Mouse (Mus musculus): ENCODE measurements at regions not wholly inside any gene's neighbourhood (a gene's known extent, or its start where the extent isn't known, plus 50 kb on each side); places are given as distances from the start of the nearest gene placed in this dataset.

DNA sequence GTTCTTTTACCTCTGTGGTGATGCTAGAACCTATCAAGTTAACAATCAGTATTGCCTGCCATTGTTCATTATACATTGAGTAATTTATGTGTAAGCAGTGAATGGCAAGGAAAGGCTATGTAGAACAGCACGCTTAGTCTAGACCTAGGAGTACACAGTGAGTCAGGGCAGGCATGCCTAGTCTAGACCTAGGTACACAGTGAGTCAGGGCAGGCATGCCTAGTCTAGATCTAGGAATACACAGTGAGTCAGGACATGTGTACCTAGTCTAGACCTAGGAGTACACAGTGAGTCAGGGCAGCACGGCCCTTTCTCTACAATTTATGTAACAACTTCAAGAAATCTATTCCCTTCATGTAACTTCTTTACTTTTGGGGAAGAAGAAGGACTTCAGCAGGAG is 347.2 kb downstream of the Tmem232 start:
- DNase-seq (ENCODE audit: low spot score in 2 of 2) = no peak

DNA sequence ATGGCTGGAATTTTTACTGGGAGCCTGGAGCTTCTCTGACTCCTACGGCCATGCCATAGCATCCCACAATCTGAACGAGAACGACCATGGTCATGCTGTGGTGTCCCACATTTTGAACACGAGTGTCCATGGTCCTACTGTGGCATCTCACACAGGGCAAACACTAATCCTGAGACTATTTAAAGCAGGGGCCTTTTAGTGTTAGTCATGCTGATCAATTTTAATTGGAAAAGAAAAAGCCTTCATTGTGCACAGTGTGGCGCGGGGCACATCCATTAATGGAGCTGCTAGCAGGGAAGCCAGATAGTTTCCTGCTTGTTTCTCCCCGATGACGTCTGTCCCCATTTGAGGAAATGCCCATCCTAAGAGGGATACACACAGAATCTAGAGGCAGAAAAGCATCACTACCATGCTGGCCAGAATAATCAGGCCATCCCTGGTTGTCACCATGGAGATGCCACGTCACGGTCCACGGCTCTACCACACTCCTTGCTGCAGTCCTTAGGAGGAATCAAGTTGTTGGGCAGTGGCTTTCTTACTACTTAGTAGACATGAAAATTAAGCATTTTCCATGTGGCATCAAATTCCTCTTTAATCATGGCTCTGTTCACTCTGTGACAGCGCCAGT is 348.0 kb downstream of the Tmem232 start:
- no peak for DNase-seq (ENCODE audit: low spot score in 2 of 2)

DNA sequence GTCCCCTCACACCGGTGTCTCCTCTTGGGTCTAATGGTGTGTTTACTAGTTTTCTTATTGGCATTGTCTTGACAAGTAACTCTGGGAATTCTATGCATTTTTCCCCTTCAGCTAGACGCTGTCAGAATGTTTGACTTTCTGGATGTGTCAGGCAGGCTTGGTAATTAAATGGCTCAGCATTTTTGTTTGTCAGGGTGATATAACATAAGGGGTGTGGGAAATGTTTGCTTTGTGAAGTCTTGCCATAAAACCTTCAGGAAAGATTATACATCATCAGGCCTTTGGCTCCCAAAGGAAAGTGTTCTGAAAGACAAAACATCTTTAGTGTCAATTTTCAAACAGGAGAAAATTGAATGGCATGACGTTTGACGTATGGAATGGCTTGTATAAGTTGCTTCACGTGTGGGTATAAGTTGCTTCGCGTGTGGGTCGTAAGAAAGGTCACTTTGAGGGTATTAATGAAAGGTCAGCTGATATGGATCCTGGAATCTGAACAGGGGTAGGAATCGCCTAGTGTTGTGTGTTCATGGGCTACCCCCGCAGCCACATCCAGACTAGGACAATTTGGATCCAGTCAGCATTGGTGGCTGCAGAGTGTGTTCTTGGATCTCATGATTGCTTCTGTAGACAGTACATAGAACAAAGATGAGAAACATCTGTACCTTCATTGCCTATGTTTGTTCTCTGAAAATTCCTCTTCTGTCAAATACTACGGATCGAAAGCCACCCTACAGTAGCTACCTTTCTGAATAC is 349.6 kb downstream of the Tmem232 start:
- DNase-seq (ENCODE audit: low spot score in 2 of 2) = no peak

DNA sequence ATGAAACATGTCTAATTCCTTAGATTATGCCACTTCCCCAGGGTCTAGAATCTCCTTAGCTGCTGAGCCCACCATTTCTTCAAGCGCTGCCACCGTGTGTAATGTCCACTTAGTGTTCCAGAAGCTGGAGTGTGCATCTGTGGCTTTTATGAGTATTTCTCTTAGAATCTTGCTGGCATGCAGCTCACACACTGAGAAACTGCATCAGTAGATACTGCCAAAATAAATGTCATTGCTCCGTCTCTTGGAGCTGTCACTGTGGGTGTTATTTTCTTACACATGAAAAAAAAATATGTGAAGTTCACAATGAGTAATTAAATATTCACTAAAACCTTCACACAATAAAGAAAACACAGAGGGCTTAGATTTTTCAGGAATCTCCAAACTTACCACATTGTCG is 345.3 kb upstream of the 4930583I09Rik start:
- no peak for DNase-seq (ENCODE audit: low spot score in 2 of 2)

DNA sequence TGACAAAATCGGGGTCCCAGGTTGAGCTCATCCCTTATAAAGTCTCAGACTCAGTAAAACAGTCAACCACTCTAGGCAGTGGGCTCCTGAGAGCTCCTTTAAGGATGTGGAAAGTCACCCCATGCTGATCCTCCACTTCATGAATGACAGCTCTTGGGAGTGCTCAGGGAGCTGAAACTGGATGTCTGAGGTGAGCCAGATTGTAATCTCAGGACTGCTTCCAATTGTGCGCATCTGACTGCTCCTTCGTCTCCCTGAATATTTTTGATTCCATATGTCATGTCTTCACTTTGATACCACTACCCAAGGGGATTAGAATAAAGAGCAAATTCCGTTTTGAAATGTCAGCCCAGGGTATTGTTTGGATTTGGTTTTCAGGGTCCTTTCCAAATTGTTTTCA is 339.9 kb upstream of the 4930583I09Rik start:
- no peak for DNase-seq (ENCODE audit: low spot score in 2 of 2)

DNA sequence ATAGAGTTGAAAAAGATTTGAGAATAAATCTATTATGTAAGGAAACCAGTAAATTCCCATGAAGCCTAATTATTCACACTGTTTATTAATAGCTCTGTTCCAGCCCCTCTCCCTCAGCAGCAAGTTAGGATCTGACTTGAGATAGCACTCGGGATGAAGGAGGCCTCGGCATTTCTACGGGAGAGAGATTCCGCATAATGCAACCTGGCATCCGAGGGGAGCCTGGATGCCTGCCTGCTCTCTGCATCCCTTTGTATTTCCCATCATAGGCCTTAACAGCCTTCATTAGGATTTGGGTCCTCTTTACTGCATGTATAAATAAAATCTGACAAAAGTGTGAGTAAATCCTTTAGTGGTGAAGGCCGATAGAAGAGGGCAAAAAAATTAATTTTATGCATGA is 338.2 kb upstream of the 4930583I09Rik start:
- no peak for DNase-seq (ENCODE audit: low spot score in 2 of 2)

DNA sequence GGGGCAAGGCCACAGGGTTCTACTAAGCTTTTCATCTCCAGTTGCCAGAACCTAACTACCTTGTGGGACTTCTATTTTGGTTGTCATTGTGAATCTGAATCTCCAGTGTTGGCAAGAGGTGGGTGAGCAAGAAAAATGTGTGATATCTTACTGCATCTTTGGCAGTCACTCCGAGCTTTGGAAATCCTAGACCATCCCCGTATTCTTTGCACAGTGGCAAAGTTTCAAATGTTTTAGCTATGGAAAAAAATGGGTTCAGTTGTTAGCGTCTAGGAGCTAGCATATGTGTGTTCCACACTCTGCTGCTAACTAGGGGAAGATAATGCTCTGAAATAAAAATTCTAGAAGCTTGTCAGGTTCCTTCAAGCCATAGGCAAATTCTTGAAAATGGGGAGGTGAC is 337.4 kb upstream of the 4930583I09Rik start:
- no peak for DNase-seq (ENCODE audit: low spot score in 2 of 2)

DNA sequence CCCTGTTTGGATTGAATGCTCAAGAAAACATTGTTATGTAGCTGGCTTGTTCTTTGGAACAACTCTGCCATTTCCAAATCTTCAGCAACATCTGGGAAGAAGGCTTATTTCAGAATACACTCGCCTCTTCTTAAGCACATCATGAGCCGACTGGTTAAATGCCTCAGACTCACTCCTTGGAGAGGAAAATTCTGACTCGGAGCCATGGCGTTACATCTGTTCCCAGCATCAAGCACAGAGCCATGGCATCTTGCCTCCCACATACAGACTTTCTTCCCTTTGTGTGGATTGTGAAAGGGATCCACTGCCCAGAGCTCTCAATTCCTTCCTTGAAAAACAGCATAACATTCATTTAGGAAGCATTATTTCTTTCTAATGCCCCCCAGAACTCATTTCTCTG is 334.8 kb upstream of the 4930583I09Rik start:
- DNase-seq (ENCODE audit: low spot score in 2 of 2) = peak; percentile 29 to 78

DNA sequence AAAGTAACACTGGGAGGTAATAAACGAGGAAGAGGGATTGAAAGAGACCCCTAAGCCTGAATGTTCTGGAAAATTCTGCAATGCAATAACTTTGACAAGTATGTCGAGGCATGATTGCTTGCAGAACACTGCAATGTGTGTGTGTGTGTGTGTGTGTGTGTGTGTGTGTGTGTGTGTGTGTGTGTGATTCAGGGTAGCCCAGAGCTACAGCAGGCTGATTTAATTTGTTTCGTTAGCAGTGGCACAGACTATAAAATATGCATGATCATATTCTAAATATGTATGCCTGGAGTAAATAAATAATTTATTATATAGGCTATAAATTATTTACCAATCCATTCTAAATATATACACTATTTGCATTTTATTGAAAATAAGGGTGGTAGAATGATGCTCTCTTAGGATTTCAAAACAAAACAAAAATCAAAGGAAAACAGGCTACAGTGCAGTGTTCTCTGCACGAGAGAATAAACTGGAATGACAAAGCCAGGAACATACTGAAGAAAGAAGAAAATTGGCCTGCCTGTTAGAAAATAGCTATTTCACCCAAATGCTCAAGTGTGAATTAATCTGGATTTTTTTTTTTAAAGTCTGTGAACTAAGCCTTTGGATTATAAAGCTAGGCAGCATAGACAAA is 334.2 kb upstream of the 4930583I09Rik start:
- no peak for DNase-seq (ENCODE audit: low spot score in 2 of 2)

DNA sequence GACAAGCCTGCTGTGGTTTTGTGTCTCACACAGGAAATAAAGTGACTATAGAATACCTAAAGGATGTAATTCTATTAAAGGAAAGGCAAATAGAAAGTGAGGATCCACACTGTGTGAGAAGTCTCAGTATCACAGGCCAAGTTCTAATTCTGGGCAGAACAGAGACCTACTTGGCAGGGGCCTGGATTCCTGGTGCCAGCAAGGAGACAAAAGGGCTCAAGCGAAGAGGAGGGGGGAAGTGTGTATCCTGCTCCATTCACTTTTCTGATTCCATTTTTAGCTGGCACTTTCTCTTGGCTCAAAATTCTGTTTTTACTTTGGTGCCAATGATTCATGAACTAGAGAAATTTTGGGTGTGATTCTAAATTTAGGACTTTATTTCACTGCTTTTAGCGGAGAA is 310.5 kb upstream of the 4930583I09Rik start:
- no peak for DNase-seq (ENCODE audit: low spot score in 2 of 2)

DNA sequence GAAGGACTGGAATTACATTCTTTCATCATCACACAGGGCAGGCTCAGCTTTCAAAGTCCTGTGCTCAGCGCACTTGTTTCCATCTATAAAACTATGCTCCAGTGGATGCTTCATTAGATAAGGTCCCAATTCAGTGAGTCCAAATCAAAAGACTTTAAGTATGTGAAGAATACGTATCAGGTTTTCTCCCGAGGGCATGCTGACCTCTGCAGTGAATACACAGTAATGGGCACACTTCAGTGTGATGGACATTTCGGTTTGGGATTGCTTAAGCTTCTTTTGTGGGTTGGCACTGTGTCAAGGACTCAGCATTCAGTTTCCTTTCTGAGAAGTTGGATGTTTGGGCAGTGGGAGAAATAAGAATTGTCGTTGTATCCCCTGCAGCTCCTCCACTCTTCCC is 278.8 kb upstream of the 4930583I09Rik start:
- no peak for DNase-seq (ENCODE audit: low spot score in 2 of 2)

DNA sequence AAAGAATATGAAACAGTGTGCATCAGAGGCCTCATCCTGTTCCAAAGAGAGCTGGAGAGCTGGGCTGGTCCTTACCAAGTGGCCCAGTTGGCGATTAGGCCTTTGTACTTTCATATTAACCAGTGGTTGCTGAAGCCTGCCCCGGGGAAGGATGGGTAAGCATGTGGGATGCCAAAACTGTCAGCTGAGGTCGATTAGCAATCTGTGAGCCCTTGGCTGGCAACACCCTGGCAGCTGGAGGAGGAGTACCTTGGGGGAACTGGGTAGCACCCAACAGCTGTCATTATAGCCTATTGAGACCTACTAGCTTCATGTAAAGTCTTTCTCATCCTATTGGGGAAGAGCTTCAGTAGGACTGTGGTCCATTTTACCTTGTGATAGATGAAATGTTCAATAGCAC is 277.2 kb upstream of the 4930583I09Rik start:
- no peak for DNase-seq (ENCODE audit: low spot score in 2 of 2)

DNA sequence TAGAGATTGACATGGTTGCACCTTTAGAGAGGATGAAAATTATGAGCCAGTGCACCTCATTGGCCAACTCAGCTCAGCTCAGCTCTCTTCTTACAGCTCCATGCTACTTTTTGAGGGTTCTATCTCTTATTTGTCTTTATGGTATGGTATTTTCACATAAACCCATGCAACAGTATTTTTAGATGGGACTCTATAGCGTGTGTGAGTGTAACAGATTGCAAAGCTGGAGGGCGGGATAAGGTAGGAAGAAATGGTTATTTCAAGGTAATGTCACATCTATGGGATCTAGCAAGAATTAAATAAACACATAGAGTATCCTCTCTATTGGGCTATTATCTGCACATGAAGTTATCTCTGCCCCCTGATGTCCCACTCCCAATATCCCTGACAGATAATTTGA is 269.8 kb upstream of the 4930583I09Rik start:
- DNase-seq (ENCODE audit: low spot score in 2 of 2) = no peak

DNA sequence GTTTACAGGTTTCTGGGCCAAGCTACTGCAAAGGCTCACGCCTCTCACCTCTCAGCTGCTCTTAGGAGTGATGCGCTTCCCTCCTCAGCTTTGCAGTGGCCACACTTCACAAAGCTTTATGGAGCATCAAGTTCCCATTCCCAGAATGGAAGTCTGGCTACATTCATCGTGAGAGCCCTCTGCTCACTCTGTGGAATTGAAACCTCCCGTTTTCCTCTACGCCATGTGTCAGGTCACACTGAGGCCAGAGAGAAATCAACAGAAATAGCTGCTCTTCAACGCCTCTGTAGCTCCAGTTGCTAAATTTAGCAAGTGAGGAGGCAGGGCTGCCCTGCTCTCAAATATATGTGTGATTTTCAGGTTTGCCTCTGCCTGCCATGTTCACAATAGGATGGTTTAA is 265.3 kb upstream of the 4930583I09Rik start:
- no peak for DNase-seq (ENCODE audit: low spot score in 2 of 2)

DNA sequence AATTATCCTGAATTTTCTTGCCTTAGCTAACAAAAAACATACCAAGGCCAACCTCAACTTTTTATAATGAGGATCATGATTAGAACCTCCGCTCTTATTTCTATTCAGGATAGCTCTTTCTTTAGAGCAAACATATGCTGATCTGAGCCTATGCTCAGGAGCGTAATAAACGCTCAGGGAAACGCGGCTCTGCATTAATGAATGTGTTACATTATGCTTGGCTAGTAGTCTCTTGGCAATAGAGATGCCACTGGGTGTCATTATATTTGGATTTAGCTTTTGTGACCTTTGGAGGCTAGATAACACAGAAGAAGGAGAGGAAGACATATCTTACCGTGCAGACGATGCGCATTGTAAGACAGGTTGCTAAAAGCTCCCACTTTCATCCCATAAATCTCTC is 246.4 kb upstream of the 4930583I09Rik start:
- no peak for DNase-seq (ENCODE audit: low spot score in 2 of 2)

DNA sequence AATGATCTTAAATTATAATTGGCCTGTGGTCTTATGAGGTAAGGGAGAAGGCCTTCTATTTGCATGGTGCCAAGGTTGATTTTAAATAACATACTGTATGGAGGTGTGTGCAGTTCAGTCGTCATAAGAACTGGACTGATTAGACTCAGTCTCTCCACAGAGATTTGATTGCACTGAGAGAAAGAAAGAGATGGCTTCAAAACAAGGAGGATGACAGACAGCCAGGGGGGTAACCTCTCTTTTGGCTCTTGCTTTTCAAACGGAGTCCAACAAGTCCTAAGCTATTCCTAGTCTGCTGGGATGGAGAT is 245.9 kb upstream of the 4930583I09Rik start:
- no peak for DNase-seq (ENCODE audit: low spot score in 2 of 2)

DNA sequence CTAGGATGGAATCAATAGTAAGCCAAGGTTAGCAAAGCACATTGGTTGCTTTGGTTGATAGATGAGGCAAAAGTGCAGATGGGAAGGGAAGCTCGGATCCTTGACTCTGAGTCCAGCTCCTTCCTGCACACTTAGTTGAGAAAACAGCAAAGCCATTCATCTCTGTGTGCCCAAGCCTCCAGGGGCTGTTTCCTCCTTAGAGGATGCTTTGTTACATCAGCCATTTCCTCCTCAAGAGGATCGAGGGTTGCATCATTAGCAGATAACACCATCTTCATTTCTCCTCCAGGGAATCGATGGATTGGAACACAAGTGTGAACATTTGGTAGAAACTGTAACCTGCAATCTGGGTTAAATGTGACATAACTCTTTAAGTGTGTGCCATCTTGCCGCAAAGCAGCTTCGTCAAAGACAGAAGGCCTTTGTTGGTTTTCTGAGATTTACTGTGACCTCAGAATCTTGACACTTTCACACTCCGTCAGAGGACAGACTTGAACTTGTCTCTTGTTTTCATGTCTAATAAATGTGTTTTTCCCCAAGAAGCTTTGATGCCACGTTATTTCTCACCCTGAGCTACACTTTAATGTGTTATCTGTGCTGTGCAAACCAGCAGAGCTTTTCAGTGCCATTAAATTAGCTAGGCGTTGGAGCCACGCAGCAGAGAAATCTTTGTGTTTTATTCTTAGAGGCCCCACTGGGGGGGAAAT is 245.4 kb upstream of the 4930583I09Rik start:
- DNase-seq (ENCODE audit: low spot score in 2 of 2) = no peak

DNA sequence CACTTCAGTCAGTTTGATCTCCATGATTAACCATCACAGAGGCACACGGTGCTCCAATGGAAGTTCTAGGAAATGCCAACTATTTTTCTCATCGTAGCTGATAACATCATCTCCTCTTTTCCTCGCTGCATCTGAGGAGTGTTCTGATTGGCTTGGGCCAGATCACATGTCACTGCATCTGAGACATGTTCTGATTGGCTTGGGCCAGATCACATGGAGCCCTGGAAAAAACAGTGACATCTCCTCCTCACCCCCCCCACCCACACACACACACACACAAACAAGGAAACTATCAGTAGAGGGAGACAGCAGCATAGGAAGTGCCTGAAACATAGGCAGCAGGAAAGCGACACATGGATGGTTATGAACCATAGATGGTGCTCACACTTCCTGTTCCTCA is 239.0 kb upstream of the 4930583I09Rik start:
- no peak for DNase-seq (ENCODE audit: low spot score in 2 of 2)

DNA sequence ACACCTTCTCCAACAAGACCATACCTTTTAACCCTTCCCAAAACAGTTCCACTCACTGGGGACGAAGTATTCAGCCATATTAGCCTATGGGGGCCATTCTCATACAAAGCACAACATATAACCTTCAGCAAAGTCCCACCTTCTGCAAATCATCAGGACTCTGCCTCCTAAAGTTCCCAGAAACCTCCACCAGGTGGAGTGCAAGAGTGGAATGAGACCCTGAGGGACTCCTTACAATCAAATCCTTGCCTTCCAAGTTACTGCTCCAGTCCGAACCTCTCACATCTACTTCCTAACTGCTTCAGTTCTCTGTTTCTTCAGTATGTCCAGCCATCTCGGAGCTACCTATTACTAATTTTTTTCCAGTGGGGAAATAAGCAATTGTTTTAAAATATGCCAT is 235.2 kb upstream of the 4930583I09Rik start:
- peak in 1 of 2 experiments; percentile 16 for DNase-seq (ENCODE audit: low spot score in 2 of 2)

DNA sequence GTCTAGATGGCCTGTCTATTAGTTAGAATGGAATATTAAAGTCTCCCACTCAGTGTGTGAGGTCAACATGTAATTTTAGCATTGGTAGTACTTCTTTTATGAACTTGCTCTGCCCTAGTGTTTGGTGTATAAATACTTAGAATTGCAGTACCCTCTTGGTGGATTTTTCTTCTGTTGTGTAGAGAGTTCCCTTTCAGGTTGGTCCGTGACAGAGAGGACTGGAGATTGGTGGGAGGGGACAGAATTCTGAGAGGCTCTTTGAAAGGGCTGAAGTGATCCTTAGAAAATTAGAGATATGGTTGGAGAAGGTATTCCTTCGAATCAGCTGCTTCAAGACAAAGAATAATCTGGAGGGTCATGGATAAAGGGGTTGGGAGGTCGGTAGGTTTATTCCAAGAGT is 230.3 kb upstream of the 4930583I09Rik start:
- no peak for DNase-seq (ENCODE audit: low spot score in 2 of 2)

DNA sequence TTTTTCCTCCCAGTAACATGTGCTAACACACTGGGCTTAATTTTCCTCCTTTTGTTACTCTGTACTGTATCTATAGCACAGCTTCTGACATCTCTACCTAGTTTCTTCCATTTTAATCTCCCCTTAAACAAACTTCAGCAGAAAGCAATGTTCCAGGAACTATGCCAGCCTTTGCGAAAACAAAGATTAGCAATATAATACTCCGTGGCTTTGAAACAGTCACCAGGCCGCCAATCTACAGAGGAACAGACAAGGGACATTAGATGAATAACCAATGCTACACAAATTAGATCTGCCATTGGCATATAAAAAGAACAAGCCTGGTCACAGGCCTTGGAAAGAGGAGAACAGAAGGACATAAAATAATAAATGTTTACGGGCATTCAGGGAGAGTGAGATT is 220.2 kb upstream of the 4930583I09Rik start:
- DNase-seq (ENCODE audit: low spot score in 2 of 2) = no peak

DNA sequence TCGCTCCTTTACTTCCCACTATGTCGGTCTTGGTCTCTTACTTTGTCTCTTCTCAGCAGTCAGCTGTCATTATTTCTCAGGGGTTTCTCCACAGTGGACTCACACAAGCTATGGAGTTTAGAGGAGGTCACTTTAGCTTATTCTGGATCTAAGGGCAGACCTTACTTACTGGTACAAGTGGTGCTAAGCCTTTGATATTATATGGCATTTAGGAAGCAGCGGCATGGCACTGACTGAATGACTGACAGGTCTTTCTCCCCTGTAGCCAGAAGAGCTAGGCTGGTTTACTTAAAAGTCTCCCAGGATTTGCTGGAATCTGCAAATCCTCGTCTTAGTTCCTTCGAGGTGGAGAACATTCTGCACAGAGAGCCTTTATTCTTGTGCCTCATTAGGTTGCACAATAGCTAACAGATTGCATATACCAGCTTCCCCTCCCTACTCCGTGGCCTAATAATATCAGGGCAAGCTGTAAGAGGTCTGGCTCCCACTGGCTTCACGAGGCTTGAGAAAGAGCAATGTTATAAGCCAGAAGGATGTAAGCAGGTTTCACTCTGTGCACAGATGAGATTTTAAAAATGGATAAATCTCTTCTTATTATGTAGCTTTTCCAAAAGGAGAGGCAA is 214.1 kb upstream of the 4930583I09Rik start:
- DNase-seq (ENCODE audit: low spot score in 2 of 2) = no peak

All from gastrocnemius, postnatal 4 days (tissue).